Mouse (Mus musculus) A20 (cell line): ENCODE results near the gene 4930432K21Rik.

ENCODE experiments used
- DNase-seq: peaks from one replicate; pipeline ENCODE4 v3.0.0-alpha.2; 2011; ENCODE audit warnings: low read depth, low spot score

Gene 4930432K21Rik

GRCm38 (mm10) chr8:84208381-84209380, 60.9 kb downstream of the 4930432K21Rik start:
- DNase-seq = no peak

- DNase-seq = peak; percentile 66
Observed at GRCm38 (mm10) chr8:84210167-84210791, 62.5 kb downstream of the 4930432K21Rik start.

GRCm38 (mm10) chr8:84211202-84211601, 63.4 kb downstream of the 4930432K21Rik start:
- DNase-seq = no peak

- no peak for DNase-seq
Observed at GRCm38 (mm10) chr8:84211881-84212563, 64.2 kb downstream of the 4930432K21Rik start.

- no peak for DNase-seq
Observed at GRCm38 (mm10) chr8:84213277-84213676, 65.5 kb downstream of the 4930432K21Rik start.

- no peak for DNase-seq
Observed at GRCm38 (mm10) chr8:84217206-84217605, 69.4 kb downstream of the 4930432K21Rik start.

- no peak for DNase-seq
Observed at GRCm38 (mm10) chr8:84218143-84218542, 70.3 kb downstream of the 4930432K21Rik start.

- peak; percentile 66 for DNase-seq
Observed at GRCm38 (mm10) chr8:84220105-84220504, 72.3 kb downstream of the 4930432K21Rik start.
